ENCODE assay signal across 24 mouse cellular contexts in the genomic region with DNA sequence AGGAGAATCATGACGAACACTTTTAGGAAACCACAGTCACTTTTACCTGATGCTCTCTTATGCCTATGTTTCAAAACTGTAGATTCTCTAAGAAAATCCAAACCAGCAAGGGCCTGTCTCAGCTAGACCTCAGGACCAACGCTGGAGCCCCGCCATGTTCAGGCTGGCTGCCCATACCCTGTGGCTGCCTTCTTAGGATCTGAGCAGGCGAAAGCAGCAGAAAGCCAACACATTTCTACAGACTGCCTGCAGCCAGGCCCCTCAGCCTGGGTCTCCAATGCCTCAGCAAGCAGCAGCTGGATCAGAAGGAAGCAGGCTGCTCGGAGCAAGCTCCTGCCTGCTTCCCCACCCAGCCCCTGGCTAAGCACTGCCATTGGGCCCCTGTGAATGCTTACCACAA. TPM values are rescaled to one million over a fixed set of nuclear protein-coding genes. Genes with fewer than 3 reads are reported as not detected.
DNase-seq lines count a peak whose midpoint lies in the region; ATAC-seq and TF ChIP-seq lines count a peak whose summit lies in the region.
"Had no signal": no experiment of that assay in that cellular context is flagged by ENCODE, and none has a peak within 500 bp of the region (broad histone marks: within the 10 kb centered on the region; RNA-seq: fewer than 3 reads in every experiment).

No protein-coding gene starts in this region.

- WGBS in embryonic facial prominence, embryonic 15.5 days: 72% methylated on average over 5 of the region's 5 CpGs
- 90% methylated on average over 5 of the region's 5 CpGs for WGBS in thymus, adult 2 months

- H3K9me3 ChIP-seq in MEL (replicated peaks; ENCODE audit: insufficient read depth, low read length): no peaks in the 10 kb centered on the region
- no peaks in the 10 kb centered on the region for H3K9me3 ChIP-seq in embryonic facial prominence, embryonic 15.5 days (replicated peaks)
- H3K9me3 ChIP-seq: forebrain, embryonic 10.5 days; forebrain, embryonic 13.5 days; heart, embryonic 12.5 days; hindbrain, embryonic 12.5 days; hindbrain, embryonic 15.5 days had no signal

- H3K4me3 ChIP-seq in MEL (ENCODE audit: control insufficient read depth in 1 of 2, insufficient read depth in 1 of 2, low read depth in 2 of 2, low read length in 2 of 2): no peak overlapping the region
- no peak overlapping the region for H3K4me3 ChIP-seq in embryonic facial prominence, embryonic 15.5 days (replicated peaks)
- H3K4me3 ChIP-seq in thymus, adult 2 months (ENCODE audit: control insufficient read depth, insufficient read depth, low read length): no peak overlapping the region
- H3K4me3 ChIP-seq: erythroblast, embryonic 14.5 days; forebrain, embryonic 10.5 days; forebrain, embryonic 13.5 days; heart, embryonic 12.5 days; hindbrain, embryonic 12.5 days; hindbrain, embryonic 15.5 days had no signal

- no peak for TF ChIP-seq CTCF in MEL (IDR thresholded peaks at IDR 0.05 in 2 of 3, conservative IDR thresholded peaks at IDR 0.05 in 1 of 3; ENCODE audit: control insufficient read depth in 1 of 3, insufficient read depth in 1 of 3, low read depth in 2 of 3, low read length in 3 of 3, poor library complexity in 1 of 3, severe bottlenecking in 1 of 3)
- TF ChIP-seq CTCF in thymus, adult 2 months (IDR thresholded peaks at IDR 0.05; ENCODE audit: borderline replicate concordance, control insufficient read depth, extremely low read depth, insufficient read depth, low read length, poor library complexity): no peak

- H3K4me1 ChIP-seq in MEL (ENCODE audit: control insufficient read depth in 1 of 2, insufficient read depth in 2 of 2, low read length in 2 of 2): peaks cover 6 to 20% of the 10 kb centered on the region in 2 experiments
- H3K4me1 ChIP-seq in embryonic facial prominence, embryonic 15.5 days: no peaks in the 10 kb centered on the region
- H3K4me1 ChIP-seq in thymus, adult 2 months (replicated peaks; ENCODE audit: control insufficient read depth, insufficient read depth, low read length): no peaks in the 10 kb centered on the region
- H3K4me1 ChIP-seq: forebrain, embryonic 10.5 days; forebrain, embryonic 13.5 days; heart, embryonic 12.5 days; hindbrain, embryonic 12.5 days; hindbrain, embryonic 15.5 days had no signal

- no peak overlapping the region for H3K9ac ChIP-seq in MEL (ENCODE audit: control insufficient read depth, low read depth, low read length, poor library complexity, severe bottlenecking)
- no peak overlapping the region for H3K9ac ChIP-seq in embryonic facial prominence, embryonic 15.5 days
- H3K9ac ChIP-seq: forebrain, embryonic 13.5 days; heart, embryonic 12.5 days; hindbrain, embryonic 12.5 days; hindbrain, embryonic 15.5 days had no signal

- no peak for TF ChIP-seq RAD21 in MEL (IDR thresholded peaks at IDR 0.05; ENCODE audit: low read depth, low read length)

- H3K27me3 ChIP-seq in MEL (ENCODE audit: control insufficient read depth in 1 of 2, insufficient read depth in 2 of 2, low read length in 2 of 2): no peaks in the 10 kb centered on the region
- no peaks in the 10 kb centered on the region for H3K27me3 ChIP-seq in embryonic facial prominence, embryonic 15.5 days
- no peaks in the 10 kb centered on the region for H3K27me3 ChIP-seq in thymus, adult 2 months (ENCODE audit: control insufficient read depth, insufficient read depth, low read length)
- H3K27me3 ChIP-seq: forebrain, embryonic 13.5 days; heart, embryonic 12.5 days; hindbrain, embryonic 12.5 days; hindbrain, embryonic 15.5 days had no signal

- H3K36me3 ChIP-seq in MEL (ENCODE audit: control insufficient read depth in 1 of 2, insufficient read depth in 2 of 2, low read length in 2 of 2): peaks cover 32 to 39% of the 10 kb centered on the region in 2 experiments
- peaks cover 53% of the 10 kb centered on the region for H3K36me3 ChIP-seq in embryonic facial prominence, embryonic 15.5 days
- peaks cover 18% of the 10 kb centered on the region; the same call in 1 of the 2 replicates for H3K36me3 ChIP-seq in thymus, adult 2 months (ENCODE audit: control insufficient read depth, insufficient read depth, low read length)

- peak overlapping the region; percentile 48 for H3K27ac ChIP-seq in MEL (ENCODE audit: control insufficient read depth, low read depth, low read length)
- H3K27ac ChIP-seq in embryonic facial prominence, embryonic 15.5 days (replicated peaks): no peak overlapping the region
- no peak overlapping the region for H3K27ac ChIP-seq in thymus, adult 2 months (ENCODE audit: control insufficient read depth, insufficient read depth, low read length)
- H3K27ac ChIP-seq: forebrain, embryonic 10.5 days; forebrain, embryonic 13.5 days; hindbrain, embryonic 12.5 days; hindbrain, embryonic 15.5 days had no signal

- peak; percentile 50 to 68 for DNase-seq in cerebellum, postnatal 10 days
- no peak for DNase-seq in cerebellum, postnatal 36 days
- peak; percentile 79 for DNase-seq in heart, adult 11 months
- no peak for DNase-seq in heart, postnatal 10 days
- no peak for DNase-seq in MEL (ENCODE audit: low read depth, low spot score)
- no peak for DNase-seq in thymus, adult 2 months
- no peak for DNase-seq in layer of hippocampus, adult 18-20 months (ENCODE audit: low spot score in 2 of 2)
- DNase-seq: adrenal gland, adult 2 months; adrenal gland, postnatal 14 days; cerebellum, adult 11-12 months; cerebellum, adult 8-10 months; embryo, embryonic 11 days; gastrocnemius, postnatal 10 days; gastrocnemius, postnatal 36 days had no signal

- intact Hi-C loops in heart, postnatal 10 days (cut with DNase I): no loop called here

- 0 out of 2 replicates have a peak, but pooled peaks have one; percentile 32 for ATAC-seq in embryonic facial prominence, embryonic 15.5 days (ENCODE audit: insufficient number of reproducible peaks, low FRiP score, low TSS enrichment, low read depth)
- ATAC-seq: activated CD4-positive, CD25-positive, alpha-beta regulatory T cell, adult 4 months; forebrain, embryonic 13.5 days; forebrain, embryonic 16.5 days; intestine, postnatal 0 days had no signal

- no peak overlapping the region for H3K4me2 ChIP-seq in embryonic facial prominence, embryonic 15.5 days (replicated peaks)
- H3K4me2 ChIP-seq: forebrain, embryonic 13.5 days; heart, embryonic 12.5 days; hindbrain, embryonic 12.5 days; hindbrain, embryonic 15.5 days had no signal

- H3K79me2 ChIP-seq in MEL (ENCODE audit: control insufficient read depth, insufficient read depth, low read length, poor library complexity): no peaks in the 10 kb centered on the region

- TF ChIP-seq EP300 in MEL (IDR thresholded peaks at IDR 0.05; ENCODE audit: low read depth in 1 of 2, low read length in 2 of 2): no peak

- TF ChIP-seq POLR2A in MEL (IDR thresholded peaks at IDR 0.05; ENCODE audit: control insufficient read depth in 1 of 2, insufficient read depth in 1 of 2, low read depth in 1 of 2, low read length in 2 of 2, poor library complexity in 1 of 2): no peak
- no peak for TF ChIP-seq POLR2A in thymus, adult 2 months (IDR thresholded peaks at IDR 0.05; ENCODE audit: control insufficient read depth, extremely low read depth, insufficient read depth, low read length, poor library complexity)

TF ChIP-seq in MEL, 35 proteins besides CTCF, POLR2A, EP300 and RAD21:
- TF ChIP-seq MYC (IDR thresholded peaks at IDR 0.05; ENCODE audit: low read depth, low read length) (no peak), NELFE (IDR thresholded peaks at IDR 0.05; ENCODE audit: low read depth, low read length) (no peak), MEF2A (IDR thresholded peaks at IDR 0.05; ENCODE audit: extremely low read depth, insufficient replicate concordance, low read depth, low read length, poor library complexity, severe bottlenecking) (no peak), RCOR1 (IDR thresholded peaks at IDR 0.05; ENCODE audit: low read depth, low read length) (no peak), ZC3H11A (IDR thresholded peaks at IDR 0.05; ENCODE audit: low read depth, low read length) (no peak), CHD1 (IDR thresholded peaks at IDR 0.05; ENCODE audit: low read depth, low read length) (no peak), USF1 (IDR thresholded peaks at IDR 0.05; ENCODE audit: low read depth, low read length) (no peak), GATA1 (IDR thresholded peaks at IDR 0.05; ENCODE audit: low read depth, low read length) (no peak), BHLHE40 (IDR thresholded peaks at IDR 0.05; ENCODE audit: borderline replicate concordance, low read depth, low read length) (no peak), TCF12 (IDR thresholded peaks at IDR 0.05; ENCODE audit: low read depth, low read length) (no peak), E2F4 (IDR thresholded peaks at IDR 0.05; ENCODE audit: borderline replicate concordance, low read depth, low read length) (no peak), MAZ (IDR thresholded peaks at IDR 0.05; ENCODE audit: low read depth, low read length) (no peak), ELF1 (IDR thresholded peaks at IDR 0.05; ENCODE audit: low read depth, low read length) (no peak), HCFC1 (IDR thresholded peaks at IDR 0.05; ENCODE audit: low read depth, low read length) (no peak)
TF ChIP-seq in MEL: peak in this region for 0.

RNA-seq across cellular contexts. Expression of gene Psat1, which starts 35.7 kb away (rescaled TPM):
- total RNA-seq in heart, postnatal 10 days (2021): 10 to 100 TPM; 11.6 to 14.7 TPM
- 201 and 352 TPM in 2 replicates for total RNA-seq in MEL (2012; rRNA removed)
- polyA plus RNA-seq in MEL (2012; ENCODE audit: insufficient read depth in 1 of 2, insufficient read length in 2 of 2, low read depth in 1 of 2, low replicate concordance in 2 of 2, missing spikeins in 1 of 2): 100 to 1,000 TPM; 484 to 552 TPM
- 116 and 122 TPM in 2 replicates for polyA plus RNA-seq in embryonic facial prominence, embryonic 15.5 days (2015; fragmentation: Nextera tagmentation; extraction: Ambion mirVana)
- 31.9 and 33.2 TPM in 2 replicates for polyA plus RNA-seq in thymus, adult 2 months (2012; rRNA removed)
- total RNA-seq in layer of hippocampus, adult 18-20 months (2021): 100 to 1,000 TPM; 114 to 115 TPM

Comparison
In these comparisons a context has a peak if more than half of its experiments do, and no peak if none do; other contexts are left out.
1. DNase-seq: peak in cerebellum, postnatal 10 days (2 of 2) and heart, adult 11 months (single experiment); none in cerebellum, postnatal 36 days (0 of 2), heart, postnatal 10 days (0 of 2), MEL (single experiment), thymus, adult 2 months (single experiment) and layer of hippocampus, adult 18-20 months (0 of 2).
2. RNA of gene Psat1, which starts 35.7 kb away (total RNA-seq): 201 to 352 TPM in MEL and 114 to 115 TPM in layer of hippocampus, adult 18-20 months; 11.6 to 14.7 TPM in heart, postnatal 10 days; every median in the first group is over 4 times any median in the second.